Mouse (Mus musculus) stomach, postnatal 0 days (tissue): ENCODE data around the gene Brsk1. TPM values are rescaled to one million over a fixed set of nuclear protein-coding genes. Genes with fewer than 3 reads are reported as not detected.
A peak's percentile ranks its signal among the peaks of the same experiment; 100 is the strongest.

ENCODE experiments used
- ATAC-seq: fragments of 200-750 bp; cut with Nextera tagmentation; 2 replicates; pipeline ENCODE4 v1.8.0; 2017; ENCODE audit not compliant: low FRiP score, low TSS enrichment
- DNase-seq: peaks from one replicate; pipeline ENCODE4 v3.0.0-alpha.2; 2016; ENCODE audit warnings: low spot score
- H3K27ac ChIP-seq: fragments of 300-500 bp; sonication (generic); replicated peaks from 2 replicates; pipeline ENCODE4 v1.5.1; 2014; ENCODE audit warnings: mild to moderate bottlenecking, control low read depth
- H3K27me3 ChIP-seq: fragments of 300-500 bp; sonication (generic); 2 replicates; pipeline ENCODE4 v1.6.1; 2014; ENCODE audit warnings: low read length; ENCODE audit not compliant: control insufficient read depth, insufficient read depth
- H3K36me3 ChIP-seq: fragments of 300-500 bp; sonication (generic); 2 replicates; pipeline ENCODE4 v1.6.1; 2014; ENCODE audit warnings: low read length, mixed read lengths; ENCODE audit not compliant: control insufficient read depth, insufficient read depth
- H3K4me1 ChIP-seq: fragments of 300-500 bp; sonication (generic); replicated peaks from 2 replicates; pipeline ENCODE4 v1.6.1; 2014; ENCODE audit warnings: antibody characterized with exemption; ENCODE audit not compliant: control insufficient read depth, insufficient read depth
- H3K4me2 ChIP-seq: fragments of 300-500 bp; sonication (generic); replicated peaks from 2 replicates; pipeline ENCODE4 v1.6.1; 2014; ENCODE audit warnings: low read depth, mild to moderate bottlenecking, control low read depth, moderate library complexity
- H3K4me3 ChIP-seq: fragments of 300-500 bp; sonication (generic); 2 replicates; pipeline ENCODE4 v1.5.1; 2014; ENCODE audit warnings: low read depth, low read length, control low read depth
- H3K9ac ChIP-seq: fragments of 300-500 bp; sonication (generic); 2 replicates; pipeline ENCODE4 v1.6.1; 2014; ENCODE audit warnings: mild to moderate bottlenecking, low read length, control low read depth, mixed read lengths
- H3K9me3 ChIP-seq: fragments of 300-500 bp; sonication (generic); 2 replicates; pipeline ENCODE4 v1.6.1; 2016; ENCODE audit warnings: low read length; ENCODE audit not compliant: control insufficient read depth
- CTCF ChIP-seq: IDR thresholded peaks from 2 replicates; pipeline ENCODE4 v1.5.1; 2016; ENCODE audit warnings: antibody characterized with exemption, low read depth, mild to moderate bottlenecking, moderate library complexity
- EP300 ChIP-seq: optimal IDR thresholded peaks from 2 replicates; pipeline ENCODE3; 2016; ENCODE audit warnings: antibody characterized with exemption
- WGBS: fragments of 180-500 bp; shearing (Covaris S2); extraction: QIAGEN DNeasy Blood & Tissue Kit; methylation state at CpG from one replicate; pipeline ENCODE4 v1.1.7; 2014; 5-methylcytosine and 5-hydroxymethylcytosine counted together
- polyA plus RNA-seq: library from polyadenylated mRNA; unstranded; fragments of >200 nt; fragmentation: Nextera tagmentation; extraction: Ambion mirVana; gene quantifications from 2 replicates; pipeline ENCODE4 v1.2.1, GENCODE M21; 2015

Gene Brsk1
- polyA plus RNA-seq, 1 experiment from 2014 or later, result 0.36 TPM

- ATAC-seq, result no peak
- H3K9ac ChIP-seq, result no peak overlapping the region
Observed at GRCm38 (mm10) chr7:4746326-4746980, 56.0 kb downstream of the Brsk1 start.

GRCm38 (mm10) chr7:4747156-4747899, 56.9 kb downstream of the Brsk1 start:
- 64% methylated on average over 9 of the region's 9 CpGs for WGBS
- Histone ChIP-seq H3K4me3 (no peak overlapping the region), H3K27me3 (no peaks in the 10 kb centered on the region), H3K9me3 (no peaks in the 10 kb centered on the region), H3K27ac (no peak overlapping the region), H3K4me2 (no peak overlapping the region), H3K36me3 (peaks cover 11% of the 10 kb centered on the region; the same call in 1 of the 2 replicates), H3K9ac (no peak overlapping the region), H3K4me1 (peaks cover 5% of the 10 kb centered on the region)
- TF ChIP-seq EP300, result no peak
- no peak for TF ChIP-seq CTCF
- ATAC-seq (no peak; the same call in 1 of the 2 replicates), DNase-seq (no peak)

More at GRCm38 (mm10) chr7:4746326-4746980, 56.0 kb downstream of the Brsk1 start:
- Histone ChIP-seq H3K27me3 (no peaks in the 10 kb centered on the region), H3K4me1 (no peaks in the 10 kb centered on the region), H3K27ac (no peak overlapping the region), H3K4me3 (no peak overlapping the region), H3K4me2 (no peak overlapping the region), H3K36me3 (peaks cover 11% of the 10 kb centered on the region; the same call in 1 of the 2 replicates), H3K9me3 (no peaks in the 10 kb centered on the region)
- no peak for TF ChIP-seq CTCF
- no peak for TF ChIP-seq EP300
- no peak for DNase-seq
- WGBS, result 86% methylated on average over 22 of the region's 22 CpGs

- DNase-seq, result no peak
- Histone ChIP-seq H3K27ac (no peak overlapping the region), H3K4me2 (no peak overlapping the region), H3K4me1 (peaks cover 5% of the 10 kb centered on the region), H3K4me3 (no peak overlapping the region), H3K27me3 (no peaks in the 10 kb centered on the region), H3K9me3 (no peaks in the 10 kb centered on the region), H3K36me3 (peaks cover 11% of the 10 kb centered on the region; the same call in 1 of the 2 replicates), H3K9ac (no peak overlapping the region)
- 74% methylated on average over 4 of the region's 4 CpGs for WGBS
- no peak for ATAC-seq
- TF ChIP-seq CTCF (no peak), EP300 (no peak)
Observed at GRCm38 (mm10) chr7:4748321-4748720, 57.9 kb downstream of the Brsk1 start.

GRCm38 (mm10) chr7:4749169-4749568, 58.8 kb downstream of the Brsk1 start:
- no peak overlapping the region for H3K4me3 ChIP-seq
- no peak for ATAC-seq
- no peak overlapping the region for H3K27ac ChIP-seq

GRCm38 (mm10) chr7:4751971-4752820, 61.8 kb downstream of the Brsk1 start:
- TF ChIP-seq CTCF (no peak), EP300 (no peak)

More at GRCm38 (mm10) chr7:4749169-4749568, 58.8 kb downstream of the Brsk1 start:
- Histone ChIP-seq H3K9me3 (no peaks in the 10 kb centered on the region), H3K27me3 (no peaks in the 10 kb centered on the region), H3K36me3 (peaks cover 11% of the 10 kb centered on the region; the same call in 1 of the 2 replicates), H3K4me1 (peaks cover 5% of the 10 kb centered on the region), H3K4me2 (no peak overlapping the region), H3K9ac (no peak overlapping the region)
- no peak for DNase-seq
- TF ChIP-seq EP300, result no peak
- TF ChIP-seq CTCF, result no peak
- 83% methylated on average over 2 of the region's 2 CpGs for WGBS

More at GRCm38 (mm10) chr7:4751971-4752820, 61.8 kb downstream of the Brsk1 start:
- Histone ChIP-seq H3K4me1 (peaks cover 5% of the 10 kb centered on the region), H3K4me3 (peak overlapping the region; percentile 43), H3K27ac (peak overlapping the region; percentile 65; the same call in 1 of the 2 replicates), H3K36me3 (no peaks in the 10 kb centered on the region), H3K9ac (peak overlapping the region; percentile 54), H3K9me3 (no peaks in the 10 kb centered on the region), H3K4me2 (peak overlapping the region; percentile 65), H3K27me3 (no peaks in the 10 kb centered on the region)
- ATAC-seq (peak; percentile 84), DNase-seq (peak; percentile 78)
- 2% methylated on average over 30 of the region's 30 CpGs for WGBS
